Mouse (Mus musculus): ENCODE results near the gene Gm8797. TPM values are rescaled to one million over a fixed set of nuclear protein-coding genes. Genes with fewer than 3 reads are reported as not detected.
"Not testable (repeated sequence)": the region's sequence is repeated elsewhere in the genome, so short reads cannot be mapped to it uniquely, and the experiment has no call there.

Gene Gm8797
- 1 to 10 TPM; 4.6 to 7.1 TPM for total RNA-seq (2021)
- polyA plus RNA-seq (2012; rRNA removed): 0.49 and 1.6 TPM in 2 replicates
- long read RNA-seq, partial matches to known transcripts: 0 of 2 reads
- long read RNA-seq, other reads (novel, unspliced or antisense): 0 of 2 reads

GRCm38 (mm10) chr3:5750506-5750905, at the start of gene Gm8797:
TSS of gene Gm8797 (plus strand) at chr3:5750806.
- DNase-seq; H3K27me3 ChIP-seq (ENCODE audit: control insufficient read depth, insufficient read depth, low read length); H3K36me3 ChIP-seq (ENCODE audit: control insufficient read depth, insufficient read depth, low read length); intact Hi-C loops (cut with DNase I); H3K79me2 ChIP-seq (replicated peaks; ENCODE audit: control insufficient read depth, insufficient read depth, low read length); H3K9ac ChIP-seq (ENCODE audit: low read depth, low read length); H3K4me1 ChIP-seq (ENCODE audit: control insufficient read depth, insufficient read depth, low read length); H3K4me3 ChIP-seq; H3K27ac ChIP-seq: not testable (repeated sequence)
- WGBS: 93% methylated on average over 9 of the region's 9 CpGs

- no peak for DNase-seq
- H3K27ac ChIP-seq: no peak overlapping the region
- no peaks in the 10 kb centered on the region for H3K79me2 ChIP-seq (replicated peaks; ENCODE audit: control insufficient read depth, insufficient read depth, low read length)
- no peaks in the 10 kb centered on the region for H3K36me3 ChIP-seq (ENCODE audit: control insufficient read depth, insufficient read depth, low read length)
- TF ChIP-seq EP300 (IDR thresholded peaks at IDR 0.05; ENCODE audit: insufficient read depth, low read depth, low read length): no peak
- no peak for TF ChIP-seq CTCF (IDR thresholded peaks at IDR 0.05)
- TF ChIP-seq POLR2A (IDR thresholded peaks at IDR 0.05; ENCODE audit: insufficient read depth, low read depth, low read length): no peak
- intact Hi-C loops (cut with DNase I): no loop called here
- no peak overlapping the region for H3K4me3 ChIP-seq
- no peak overlapping the region for H3K9ac ChIP-seq (ENCODE audit: low read depth, low read length)
- no peaks in the 10 kb centered on the region for H3K27me3 ChIP-seq (ENCODE audit: control insufficient read depth, insufficient read depth, low read length)
- H3K4me1 ChIP-seq (ENCODE audit: control insufficient read depth, insufficient read depth, low read length): no peaks in the 10 kb centered on the region
Observed at GRCm38 (mm10) chr3:5714481-5714880, 36.1 kb upstream of the Gm8797 start.

- TF ChIP-seq CTCF (IDR thresholded peaks at IDR 0.05) (no peak), EP300 (IDR thresholded peaks at IDR 0.05; ENCODE audit: insufficient read depth, low read depth, low read length) (no peak), POLR2A (IDR thresholded peaks at IDR 0.05; ENCODE audit: insufficient read depth, low read depth, low read length) (no peak)
- intact Hi-C loops (cut with DNase I): no loop called here
- Histone ChIP-seq H3K27me3 (ENCODE audit: control insufficient read depth, insufficient read depth, low read length) (no peaks in the 10 kb centered on the region), H3K9ac (ENCODE audit: low read depth, low read length) (no peak overlapping the region), H3K4me3 (no peak overlapping the region), H3K27ac (no peak overlapping the region), H3K79me2 (replicated peaks; ENCODE audit: control insufficient read depth, insufficient read depth, low read length) (no peaks in the 10 kb centered on the region), H3K36me3 (ENCODE audit: control insufficient read depth, insufficient read depth, low read length) (no peaks in the 10 kb centered on the region), H3K4me1 (ENCODE audit: control insufficient read depth, insufficient read depth, low read length) (no peaks in the 10 kb centered on the region)
- DNase-seq: no peak
Observed at GRCm38 (mm10) chr3:5732931-5733330, 17.7 kb upstream of the Gm8797 start.

- intact Hi-C loops (cut with DNase I): no loop called here
- Histone ChIP-seq H3K27me3 (ENCODE audit: control insufficient read depth, insufficient read depth, low read length) (no peaks in the 10 kb centered on the region), H3K9ac (ENCODE audit: low read depth, low read length) (no peak overlapping the region), H3K27ac (no peak overlapping the region), H3K4me3 (no peak overlapping the region), H3K4me1 (ENCODE audit: control insufficient read depth, insufficient read depth, low read length) (no peaks in the 10 kb centered on the region), H3K36me3 (ENCODE audit: control insufficient read depth, insufficient read depth, low read length) (no peaks in the 10 kb centered on the region), H3K79me2 (replicated peaks; ENCODE audit: control insufficient read depth, insufficient read depth, low read length) (no peaks in the 10 kb centered on the region)
- DNase-seq: no peak
- TF ChIP-seq EP300 (IDR thresholded peaks at IDR 0.05; ENCODE audit: insufficient read depth, low read depth, low read length) (no peak), POLR2A (IDR thresholded peaks at IDR 0.05; ENCODE audit: insufficient read depth, low read depth, low read length) (no peak), CTCF (IDR thresholded peaks at IDR 0.05) (no peak)
- 41% methylated on average over 3 of the region's 3 CpGs for WGBS
Observed at GRCm38 (mm10) chr3:5754763-5755478, 4.3 kb downstream of the Gm8797 start.

- 67% methylated on average over 3 of the region's 3 CpGs for WGBS
- intact Hi-C loops (cut with DNase I): no loop called here
Observed at GRCm38 (mm10) chr3:5766256-5766655, 15.7 kb downstream of the Gm8797 start.

GRCm38 (mm10) chr3:5776894-5777293, 26.3 kb downstream of the Gm8797 start:
- WGBS: 81% methylated on average over 2 of the region's 2 CpGs
- Histone ChIP-seq H3K9ac (ENCODE audit: low read depth, low read length) (no peak overlapping the region), H3K27ac (no peak overlapping the region), H3K36me3 (ENCODE audit: control insufficient read depth, insufficient read depth, low read length) (no peaks in the 10 kb centered on the region), H3K4me1 (ENCODE audit: control insufficient read depth, insufficient read depth, low read length) (no peaks in the 10 kb centered on the region), H3K79me2 (replicated peaks; ENCODE audit: control insufficient read depth, insufficient read depth, low read length) (no peaks in the 10 kb centered on the region), H3K4me3 (no peak overlapping the region), H3K27me3 (ENCODE audit: control insufficient read depth, insufficient read depth, low read length) (no peaks in the 10 kb centered on the region)
- no peak for TF ChIP-seq POLR2A (IDR thresholded peaks at IDR 0.05; ENCODE audit: insufficient read depth, low read depth, low read length)
- no peak for TF ChIP-seq EP300 (IDR thresholded peaks at IDR 0.05; ENCODE audit: insufficient read depth, low read depth, low read length)
- no peak for TF ChIP-seq CTCF (IDR thresholded peaks at IDR 0.05)
- no peak for DNase-seq
- intact Hi-C loops (cut with DNase I): no loop called here

More at GRCm38 (mm10) chr3:5766256-5766655, 15.7 kb downstream of the Gm8797 start:
- no peak for DNase-seq
- no peaks in the 10 kb centered on the region for H3K27me3 ChIP-seq (ENCODE audit: control insufficient read depth, insufficient read depth, low read length)
- no peaks in the 10 kb centered on the region for H3K4me1 ChIP-seq (ENCODE audit: control insufficient read depth, insufficient read depth, low read length)
- no peak overlapping the region for H3K9ac ChIP-seq (ENCODE audit: low read depth, low read length)
- no peak overlapping the region for H3K27ac ChIP-seq
- TF ChIP-seq CTCF (IDR thresholded peaks at IDR 0.05) (no peak), EP300 (IDR thresholded peaks at IDR 0.05; ENCODE audit: insufficient read depth, low read depth, low read length) (no peak), POLR2A (IDR thresholded peaks at IDR 0.05; ENCODE audit: insufficient read depth, low read depth, low read length) (no peak)
- H3K79me2 ChIP-seq (replicated peaks; ENCODE audit: control insufficient read depth, insufficient read depth, low read length): no peaks in the 10 kb centered on the region
- H3K4me3 ChIP-seq: no peak overlapping the region
- no peaks in the 10 kb centered on the region for H3K36me3 ChIP-seq (ENCODE audit: control insufficient read depth, insufficient read depth, low read length)
